Mouse (Mus musculus) liver, adult 2 months (tissue): ENCODE measurements around the gene Galns. TPM values are rescaled to one million over a fixed set of nuclear protein-coding genes. Genes with fewer than 3 reads are reported as not detected.

Experiments
- DNase-seq: peaks from one replicate; pipeline ENCODE4 v3.0.0-alpha.2; 2011; ENCODE audit warnings: low read depth, low spot score; ENCODE audit errors: extremely low read depth
- H3K27ac ChIP-seq: fragments of 200-500 bp; replicated peaks from 2 replicates; pipeline ENCODE4 v1.5.1; 2012; ENCODE audit warnings: low read depth, mild to moderate bottlenecking, control low read depth, inconsistent platforms, low read length; ENCODE audit not compliant: insufficient read depth
- H3K27me3 ChIP-seq: fragments of 200-500 bp; 2 replicates; pipeline ENCODE4 v1.6.1; 2012; ENCODE audit warnings: mild to moderate bottlenecking, moderate library complexity, low read length, inconsistent platforms; ENCODE audit not compliant: control insufficient read depth, insufficient read depth
- H3K36me3 ChIP-seq: fragments of 200-500 bp; 2 replicates; pipeline ENCODE4 v1.6.1; 2012; ENCODE audit warnings: low read length, inconsistent platforms; ENCODE audit not compliant: control insufficient read depth, insufficient read depth
- H3K4me1 ChIP-seq: fragments of 200-500 bp; 2 replicates; pipeline ENCODE4 v1.6.1; 2011; ENCODE audit warnings: low read length; ENCODE audit not compliant: control insufficient read depth, insufficient read depth
- H3K4me3 ChIP-seq: fragments of 200-500 bp; 2 replicates; pipeline ENCODE4 v1.5.1; 2011; ENCODE audit warnings: low read depth, mild to moderate bottlenecking, control low read depth, low read length, moderate library complexity; ENCODE audit not compliant: insufficient read depth
- H3K79me2 ChIP-seq: fragments of 200-500 bp; 2 replicates; pipeline ENCODE4 v1.6.1; 2012; ENCODE audit warnings: inconsistent platforms, mild to moderate bottlenecking, low read length, moderate library complexity; ENCODE audit not compliant: control insufficient read depth, insufficient read depth
- H3K9ac ChIP-seq: fragments of 200-500 bp; 2 replicates; pipeline ENCODE4 v1.6.1; 2012; ENCODE audit warnings: low read depth, mild to moderate bottlenecking, control low read depth, inconsistent platforms, low read length
- CTCF ChIP-seq: fragments of 200-500 bp; IDR thresholded peaks from 2 replicates; pipeline ENCODE4 v1.5.1; 2011; ENCODE audit warnings: low read depth, low read length, control low read depth
- POLR2A ChIP-seq: fragments of 200-500 bp; IDR thresholded peaks from 2 replicates; pipeline ENCODE4 v1.6.1; 2011; ENCODE audit warnings: low read length, control low read depth; ENCODE audit not compliant: insufficient read depth; ENCODE audit errors: extremely low read depth
- WGBS: fragments of 180-500 bp; shearing (Covaris S2); methylation state at CpG from one replicate; pipeline ENCODE4 v1.1.7; 2018; 5-methylcytosine and 5-hydroxymethylcytosine counted together
- polyA plus RNA-seq: library from polyadenylated mRNA; depleted of rRNA; stranded (reverse); fragments of >200 nt; gene quantifications from 2 replicates; pipeline ENCODE4 v1.2.3, GENCODE M21; 2012
- total RNA-seq: library from RNA; depleted of rRNA; stranded (reverse); fragments of >200 nt; gene quantifications from 2 replicates; pipeline ENCODE4 v1.2.3, GENCODE M21; 2014

Galns gene
- total and polyA plus RNA-seq, 2 experiments: 4.1 to 6.6 TPM

GRCm38 (mm10) chr8:122618660-122619378, 7.6 kb upstream of the Galns start:
- TF ChIP-seq CTCF (no peak), POLR2A (no peak)
- no peak overlapping the region for H3K9ac ChIP-seq
- no peaks in the 10 kb centered on the region for H3K4me1 ChIP-seq
- WGBS: 76% methylated on average over 6 of the region's 6 CpGs
- no peaks in the 10 kb centered on the region for H3K27me3 ChIP-seq
- DNase-seq: no peak
- no peak overlapping the region for H3K27ac ChIP-seq
- no peak overlapping the region for H3K4me3 ChIP-seq
- no peaks in the 10 kb centered on the region for H3K36me3 ChIP-seq
- no peaks in the 10 kb centered on the region for H3K79me2 ChIP-seq

GRCm38 (mm10) chr8:122617947-122618546, 6.8 kb upstream of the Galns start:
- Histone ChIP-seq H3K9ac (no peak overlapping the region), H3K4me3 (no peak overlapping the region), H3K4me1 (no peaks in the 10 kb centered on the region), H3K27ac (no peak overlapping the region), H3K27me3 (no peaks in the 10 kb centered on the region), H3K79me2 (no peaks in the 10 kb centered on the region), H3K36me3 (no peaks in the 10 kb centered on the region)
- TF ChIP-seq POLR2A (no peak), CTCF (peak; percentile 74)
- 48% methylated on average over 5 of the region's 7 CpGs for WGBS
- DNase-seq: peak; percentile 38

DNA sequence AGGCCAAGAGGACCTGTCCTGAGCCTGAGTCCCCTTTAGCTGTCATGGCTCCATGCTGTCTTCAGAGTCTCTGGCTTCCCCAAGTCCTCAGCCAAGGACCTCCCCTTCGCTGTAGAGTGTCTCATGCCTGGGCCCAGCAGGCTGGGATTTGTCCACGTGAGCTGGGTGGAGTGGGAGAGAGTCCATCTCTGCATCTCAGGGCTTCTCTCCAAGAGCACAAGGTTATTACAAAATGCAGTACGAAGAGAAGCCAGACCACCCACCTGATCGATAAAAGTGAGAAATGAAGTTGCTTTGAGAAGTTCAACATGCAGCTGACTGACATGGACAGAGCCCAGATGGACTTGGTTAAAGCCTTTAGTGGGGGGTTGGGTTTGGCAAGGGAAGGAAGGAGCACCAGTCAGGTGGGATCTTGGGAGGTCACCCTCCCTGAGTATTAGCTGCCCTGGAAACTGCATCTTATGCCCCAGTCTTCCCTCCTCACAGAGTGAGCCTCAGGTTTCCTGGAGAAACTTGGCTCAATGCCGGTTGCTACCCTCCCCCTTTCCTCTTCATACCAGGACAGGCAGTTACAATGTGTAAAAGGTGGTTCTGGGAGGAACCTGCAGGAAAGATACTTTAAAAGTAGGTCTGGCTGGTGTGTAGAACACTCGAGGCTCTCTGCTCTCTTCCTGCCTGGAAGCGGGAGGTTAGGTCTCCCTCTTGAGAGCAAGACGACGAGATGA, 5.1 kb upstream of the Galns start:
- Histone ChIP-seq H3K27ac (no peak overlapping the region), H3K4me3 (no peak overlapping the region), H3K36me3 (no peaks in the 10 kb centered on the region), H3K27me3 (no peaks in the 10 kb centered on the region), H3K79me2 (no peaks in the 10 kb centered on the region), H3K4me1 (peaks cover 7% of the 10 kb centered on the region), H3K9ac (no peak overlapping the region)
- 78% methylated on average over 9 of the region's 9 CpGs for WGBS
- TF ChIP-seq POLR2A (no peak), CTCF (no peak)
- no peak for DNase-seq

DNA sequence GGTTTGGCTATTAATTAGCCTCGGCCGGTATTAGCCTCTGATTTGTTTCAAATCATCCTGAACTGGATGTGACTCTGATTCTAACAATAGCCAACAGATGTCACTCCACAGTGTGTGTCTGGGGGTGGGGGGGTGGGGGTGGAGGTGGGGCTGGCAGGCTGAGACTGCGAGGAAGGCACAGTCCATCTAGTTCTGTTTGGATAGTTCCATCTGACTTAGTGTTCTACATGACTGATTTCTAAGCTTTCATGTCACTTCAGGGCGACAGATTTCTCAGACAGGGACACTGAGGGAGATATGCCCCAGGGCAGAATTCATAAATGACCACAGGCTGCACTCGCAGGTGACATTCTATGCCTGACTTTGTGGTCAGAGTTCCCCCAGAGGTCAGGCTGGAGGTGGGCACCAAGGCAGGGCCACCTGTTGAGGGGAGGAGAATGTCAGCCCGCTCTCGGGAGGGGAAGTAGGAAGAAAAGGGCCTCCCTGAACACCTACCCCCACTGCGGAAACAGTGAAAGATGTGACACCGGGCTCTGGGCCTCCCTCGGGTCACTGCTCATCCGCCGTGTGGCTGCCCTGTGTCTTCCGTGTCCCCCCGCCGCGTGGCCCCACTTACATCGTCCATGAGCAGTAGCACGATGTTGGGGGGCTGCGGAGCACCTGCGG, 518 bp downstream of the Galns start:
- peak overlapping the region; percentile 81 for H3K9ac ChIP-seq
- TF ChIP-seq CTCF (no peak), POLR2A (no peak)
- H3K27me3 ChIP-seq: no peaks in the 10 kb centered on the region
- H3K36me3 ChIP-seq: no peaks in the 10 kb centered on the region
- H3K27ac ChIP-seq: no peak overlapping the region
- H3K4me3 ChIP-seq: peak overlapping the region; percentile 75
- H3K79me2 ChIP-seq: no peaks in the 10 kb centered on the region
- 5% methylated on average over 20 of the region's 20 CpGs for WGBS
- peak; percentile 37 for DNase-seq
- H3K4me1 ChIP-seq: peaks cover 10% of the 10 kb centered on the region

DNA sequence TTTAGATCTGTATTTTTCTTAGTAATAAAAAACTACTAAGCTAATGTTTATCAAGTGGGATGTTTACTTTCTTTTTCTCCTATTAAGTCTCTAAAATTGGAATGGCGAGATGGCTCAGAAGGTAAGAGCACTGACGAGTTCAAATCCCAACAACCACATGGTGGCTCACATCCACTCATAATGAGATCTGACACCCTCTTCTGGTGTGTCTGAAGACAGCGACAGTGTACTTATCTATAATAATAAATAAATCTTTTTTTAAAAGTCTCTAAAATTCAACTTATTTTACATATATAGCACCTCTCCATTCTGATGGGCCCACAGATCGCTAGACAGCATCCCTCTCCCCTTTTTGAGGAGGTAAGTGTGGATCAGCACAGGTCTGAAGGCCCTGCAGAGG, 1.1 kb downstream of the Galns start:
- no peaks in the 10 kb centered on the region for H3K79me2 ChIP-seq
- no peak for DNase-seq
- H3K4me3 ChIP-seq: no peak overlapping the region
- H3K27ac ChIP-seq: no peak overlapping the region
- H3K27me3 ChIP-seq: no peaks in the 10 kb centered on the region
- H3K9ac ChIP-seq: no peak overlapping the region
- no peaks in the 10 kb centered on the region for H3K36me3 ChIP-seq
- peaks cover 10% of the 10 kb centered on the region for H3K4me1 ChIP-seq
- 67% methylated on average over 4 of the region's 4 CpGs for WGBS
- TF ChIP-seq POLR2A (no peak), CTCF (no peak)
